Mouse (Mus musculus) liver, embryonic 15.5 days (tissue): Measurements from ENCODE around the gene Gm6020. TPM values are rescaled to one million over a fixed set of nuclear protein-coding genes. Genes with fewer than 3 reads are reported as not detected.

Experiments
- ATAC-seq: fragments of 200-750 bp; cut with Nextera tagmentation; 2 replicates; pipeline ENCODE4 v1.8.0; 2017; ENCODE audit warnings: moderate number of reproducible peaks, mild to moderate bottlenecking, moderate library complexity; ENCODE audit not compliant: insufficient read depth
- H3K27ac ChIP-seq: fragments of 300-500 bp; sonication (generic); replicated peaks from 2 replicates; pipeline ENCODE4 v1.5.1; 2015; ENCODE audit warnings: mild to moderate bottlenecking, inconsistent platforms
- H3K27me3 ChIP-seq: fragments of 300-500 bp; sonication (generic); 2 replicates; pipeline ENCODE4 v1.6.1; 2015; ENCODE audit warnings: mild to moderate bottlenecking, inconsistent platforms
- H3K36me3 ChIP-seq: fragments of 300-500 bp; sonication (generic); replicated peaks from 2 replicates; pipeline ENCODE4 v1.6.1; 2015; ENCODE audit warnings: moderate library complexity, mild to moderate bottlenecking, inconsistent platforms
- H3K4me1 ChIP-seq: fragments of 300-500 bp; sonication (generic); replicated peaks from 2 replicates; pipeline ENCODE4 v1.6.1; 2015; ENCODE audit warnings: inconsistent platforms
- H3K4me2 ChIP-seq: fragments of 300-500 bp; sonication (generic); 2 replicates; pipeline ENCODE4 v1.6.1; 2015; ENCODE audit warnings: moderate library complexity, mild to moderate bottlenecking, inconsistent platforms
- H3K4me3 ChIP-seq: fragments of 300-500 bp; sonication (generic); replicated peaks from 2 replicates; pipeline ENCODE4 v1.5.1; 2015; ENCODE audit warnings: mild to moderate bottlenecking, inconsistent platforms
- H3K9ac ChIP-seq: fragments of 300-500 bp; sonication (generic); 2 replicates; pipeline ENCODE4 v1.6.1; 2015; ENCODE audit warnings: moderate library complexity, mild to moderate bottlenecking, inconsistent platforms
- H3K9me3 ChIP-seq: fragments of 300-500 bp; sonication (generic); replicated peaks from 2 replicates; pipeline ENCODE4 v1.6.1; 2016; ENCODE audit warnings: inconsistent platforms
- WGBS: fragments of 180-500 bp; shearing (Covaris S2); methylation state at CpG from one replicate; pipeline ENCODE4 v1.1.7; 2015; ENCODE audit warnings: mixed read lengths; ENCODE audit not compliant: insufficient replicate concordance; 5-methylcytosine and 5-hydroxymethylcytosine counted together
- polyA plus RNA-seq: library from polyadenylated mRNA; unstranded; fragments of >200 nt; fragmentation: Nextera tagmentation; extraction: Ambion mirVana; gene quantifications from 2 replicates; pipeline ENCODE4 v1.2.1, GENCODE M21; 2015

The Gm6020 gene
- polyA plus RNA-seq, 1 experiment from 2014 or later = not detected

GRCm38 (mm10) chr19:61223706-61224328, 40.1 kb downstream of the Gm6020 start:
- no peaks in the 10 kb centered on the region for H3K36me3 ChIP-seq
- no peak for ATAC-seq
- H3K9ac ChIP-seq = no peak overlapping the region
- peaks cover 5% of the 10 kb centered on the region; the same call in 1 of the 2 replicates for H3K27me3 ChIP-seq
- no peak overlapping the region for H3K27ac ChIP-seq
- WGBS = 76% methylated on average over 6 of the region's 6 CpGs
- 0 out of 2 replicates have a peak, but pooled peaks cover 5% of the 10 kb centered on the region for H3K9me3 ChIP-seq
- no peak overlapping the region for H3K4me2 ChIP-seq
- H3K4me1 ChIP-seq = peaks cover 26% of the 10 kb centered on the region
- H3K4me3 ChIP-seq = no peak overlapping the region

DNA sequence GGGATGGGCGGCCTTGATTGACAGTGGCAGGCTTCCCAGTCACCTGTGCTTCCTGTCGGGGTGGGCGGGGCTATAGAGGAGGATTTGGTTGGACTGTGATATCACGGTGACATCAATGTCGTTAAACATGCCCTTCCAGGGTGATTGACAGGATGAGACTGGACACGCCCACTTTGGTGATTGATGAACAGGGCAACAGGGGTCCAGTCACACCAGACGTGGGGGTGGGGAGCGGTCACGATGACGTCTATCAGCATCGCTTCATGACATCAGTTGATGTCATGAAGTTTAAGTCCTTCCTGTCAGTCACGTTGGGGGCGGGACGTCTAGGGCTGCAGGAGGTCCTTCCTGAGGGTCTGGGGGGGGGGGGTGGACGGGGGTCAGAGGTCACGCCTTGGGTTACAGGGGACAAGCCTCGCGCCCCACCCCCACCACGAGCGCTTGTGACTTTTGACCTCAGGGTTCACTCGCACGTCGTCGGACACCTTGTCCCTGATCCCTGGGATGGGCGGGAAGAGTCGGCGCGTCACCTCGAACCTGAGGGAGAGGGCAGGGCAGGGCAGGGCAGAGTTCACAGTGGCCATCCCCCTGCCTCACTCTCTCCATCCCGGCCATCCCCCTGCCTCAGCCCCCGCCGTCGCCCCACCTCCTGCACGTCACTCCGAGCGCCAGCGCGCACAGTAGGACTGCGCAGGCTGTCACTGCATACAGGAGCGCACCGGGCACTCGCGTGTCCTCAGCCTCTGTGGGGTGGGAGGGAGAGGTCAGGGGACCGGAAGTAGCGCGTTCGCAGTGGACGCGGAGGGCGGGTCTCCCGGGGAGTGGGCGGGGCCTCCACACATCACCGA, 41.2 kb downstream of the Gm6020 start:
- Histone ChIP-seq H3K4me3 (peak overlapping the region; percentile 59), H3K4me2 (peak overlapping the region; percentile 78), H3K9ac (no peak overlapping the region), H3K4me1 (peaks cover 26% of the 10 kb centered on the region), H3K27me3 (peaks cover 5% of the 10 kb centered on the region; the same call in 1 of the 2 replicates), H3K9me3 (0 out of 2 replicates have a peak, but pooled peaks cover 5% of the 10 kb centered on the region), H3K27ac (no peak overlapping the region), H3K36me3 (no peaks in the 10 kb centered on the region)
- WGBS = 34% methylated on average over 52 of the region's 53 CpGs
- ATAC-seq = no peak; the same call in 1 of the 2 replicates

DNA sequence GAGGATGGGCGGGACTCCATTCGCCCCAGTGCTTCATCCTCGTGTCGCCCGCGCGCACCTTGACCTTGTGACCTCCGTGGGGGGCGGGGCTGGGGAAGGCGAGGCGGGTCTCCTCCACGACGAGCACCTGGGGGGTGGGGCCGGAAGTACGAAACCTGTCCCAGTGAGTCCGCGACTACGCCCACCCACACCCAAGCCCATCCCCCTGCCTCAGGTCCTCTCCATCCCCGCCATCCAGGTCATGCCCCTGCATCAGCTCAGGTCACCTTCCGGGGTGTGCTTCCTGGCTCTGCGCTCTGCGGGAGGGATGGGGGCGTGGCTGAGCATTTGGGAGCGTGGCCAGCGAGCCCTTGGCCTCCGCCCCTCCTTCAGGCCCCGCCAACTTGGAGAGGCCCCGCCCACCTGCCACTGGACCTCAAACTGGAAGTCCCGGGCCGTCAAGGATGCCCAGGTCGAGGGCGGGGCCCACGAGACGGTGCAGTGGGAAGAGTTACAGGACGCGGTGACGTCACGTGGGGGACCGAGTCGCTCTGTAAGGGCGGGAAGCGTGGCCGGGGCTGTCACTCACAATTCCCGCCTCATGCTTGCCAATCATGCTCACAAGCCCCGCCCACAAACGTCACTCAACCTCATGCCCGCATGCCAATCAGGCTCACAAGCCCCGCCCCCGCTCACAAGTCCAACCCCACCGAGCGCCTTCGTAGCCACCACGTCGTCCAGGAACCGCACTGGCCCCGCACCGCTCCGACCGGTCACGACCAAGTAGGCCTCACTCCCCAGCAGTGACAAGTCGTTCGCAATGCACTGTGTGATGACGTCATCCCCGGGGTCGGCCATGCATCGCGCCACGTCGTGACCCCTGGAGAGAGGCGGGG, 42.1 kb downstream of the Gm6020 start:
- 7% methylated on average over 70 of the region's 70 CpGs for WGBS

GRCm38 (mm10) chr19:61226401-61226927, 42.8 kb downstream of the Gm6020 start:
- ATAC-seq = peak; percentile 8
- peak overlapping the region; percentile 78 for H3K4me2 ChIP-seq
- 0 out of 2 replicates have a peak, but pooled peaks cover 5% of the 10 kb centered on the region for H3K9me3 ChIP-seq
- H3K4me3 ChIP-seq = peak overlapping the region; percentile 59
- peak overlapping the region; percentile 79 for H3K27ac ChIP-seq
- 1% methylated on average over 71 of the region's 71 CpGs for WGBS
- no peak overlapping the region; the same call in 1 of the 2 replicates for H3K9ac ChIP-seq
- H3K36me3 ChIP-seq = no peaks in the 10 kb centered on the region
- H3K4me1 ChIP-seq = peaks cover 26% of the 10 kb centered on the region
- peaks cover 5% of the 10 kb centered on the region; the same call in 1 of the 2 replicates for H3K27me3 ChIP-seq

More for the DNA sequence above, 42.1 kb downstream of the Gm6020 start:
- peaks cover 5% of the 10 kb centered on the region; the same call in 1 of the 2 replicates for H3K27me3 ChIP-seq
- peaks cover 26% of the 10 kb centered on the region for H3K4me1 ChIP-seq
- H3K9me3 ChIP-seq = 0 out of 2 replicates have a peak, but pooled peaks cover 5% of the 10 kb centered on the region
- H3K36me3 ChIP-seq = no peaks in the 10 kb centered on the region
- H3K4me3 ChIP-seq = peak overlapping the region; percentile 59
- no peak overlapping the region for H3K9ac ChIP-seq
- peak; percentile 36 for ATAC-seq
- peak overlapping the region; percentile 78 for H3K4me2 ChIP-seq
- peak overlapping the region; percentile 79 for H3K27ac ChIP-seq

DNA sequence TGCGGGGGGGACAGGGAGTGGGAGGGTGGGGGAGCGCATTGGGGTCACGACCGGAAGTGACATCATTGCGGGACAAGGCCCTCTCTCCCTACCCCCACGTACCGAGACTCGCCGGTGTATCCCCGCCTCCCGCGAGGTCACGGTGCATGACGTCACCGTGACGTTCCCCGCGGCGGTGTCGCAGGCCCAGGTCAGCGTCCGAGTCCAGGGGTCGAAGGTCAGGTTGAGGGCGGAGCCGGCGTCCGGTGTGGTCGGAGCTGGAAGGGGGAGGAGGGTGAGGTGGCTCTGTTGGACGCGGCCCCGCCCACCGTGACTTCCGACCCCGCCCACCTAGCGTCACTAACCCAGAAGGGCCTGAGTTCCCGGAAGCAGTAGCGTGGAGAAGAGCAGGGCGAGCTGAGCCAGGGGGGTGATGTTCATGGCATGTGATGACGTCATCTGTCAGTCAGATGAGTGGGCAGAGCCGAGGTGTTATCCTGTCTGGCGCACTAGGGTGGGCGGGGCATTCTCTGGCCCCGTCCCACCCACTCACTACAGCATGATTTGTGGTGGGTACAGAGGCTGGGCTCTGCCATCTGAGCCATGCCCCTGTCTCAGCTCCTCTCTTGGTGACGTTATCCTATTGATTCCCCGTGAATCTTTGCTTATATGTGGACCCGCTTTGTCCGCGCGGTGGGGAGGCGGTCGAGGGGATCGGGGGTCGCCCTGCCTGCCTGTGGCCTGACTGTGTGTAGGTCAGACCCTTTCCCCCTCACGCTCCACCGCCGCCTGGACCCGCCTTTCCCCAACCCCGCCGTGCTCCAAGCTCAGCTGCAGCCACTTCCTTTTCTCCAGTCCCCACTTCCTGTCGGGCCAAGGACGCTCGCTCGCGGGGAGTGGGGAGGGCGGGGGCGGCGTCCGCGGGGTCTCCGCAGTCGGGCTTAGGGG, 43.5 kb downstream of the Gm6020 start:
- Histone ChIP-seq H3K4me1 (peaks cover 26% of the 10 kb centered on the region), H3K9ac (no peak overlapping the region; the same call in 1 of the 2 replicates), H3K4me2 (peak overlapping the region; percentile 78), H3K36me3 (no peaks in the 10 kb centered on the region), H3K4me3 (peak overlapping the region; percentile 59), H3K27ac (peak overlapping the region; percentile 79), H3K27me3 (peaks cover 5% of the 10 kb centered on the region; the same call in 1 of the 2 replicates), H3K9me3 (0 out of 2 replicates have a peak, but pooled peaks cover 5% of the 10 kb centered on the region)
- ATAC-seq = peak; percentile 75
- WGBS = 1% methylated on average over 71 of the region's 71 CpGs

DNA sequence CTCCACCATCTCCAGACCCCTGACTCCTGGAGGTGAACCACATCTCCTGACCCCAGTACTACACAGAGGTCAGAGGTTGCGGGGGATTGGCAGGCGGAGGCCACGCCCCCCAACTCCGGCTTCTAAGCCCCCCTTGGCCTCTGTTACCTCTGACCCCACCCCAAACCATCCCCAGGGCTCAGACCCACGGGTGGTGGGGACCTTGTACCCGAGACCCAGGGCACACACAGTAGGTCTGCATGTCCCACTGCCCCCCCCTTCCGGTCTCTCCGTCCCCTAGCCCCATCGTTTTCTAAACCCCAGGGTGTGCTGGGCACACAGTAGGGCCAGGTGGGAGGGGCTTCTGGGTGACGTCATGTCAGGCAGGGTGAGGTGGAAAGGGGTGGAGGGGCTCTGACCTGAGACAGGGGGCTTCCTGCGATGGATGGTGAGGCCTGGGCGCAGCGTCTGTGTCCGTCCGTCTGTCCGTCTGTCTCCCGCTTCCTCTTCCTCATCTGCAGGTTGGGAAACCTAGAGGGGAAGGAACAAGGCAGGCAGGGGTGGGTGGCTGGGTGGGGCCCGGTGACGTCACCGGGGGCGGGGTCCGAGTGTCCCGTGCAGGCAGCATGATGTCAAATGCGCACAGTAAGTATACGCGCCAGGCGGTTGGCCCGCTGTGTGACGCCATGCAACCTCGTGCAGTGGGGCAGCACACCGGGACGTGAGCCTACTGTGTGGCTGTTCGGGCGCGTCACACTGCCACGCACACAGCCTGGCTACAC, 44.4 kb downstream of the Gm6020 start, which contains the start of gene Csf2ra:
TSS of gene Csf2ra (minus strand) at position 489 of the 761 bp plus-strand sequence.
- WGBS = 44% methylated on average over 36 of the region's 36 CpGs
- no peak for ATAC-seq
- peaks cover 26% of the 10 kb centered on the region for H3K4me1 ChIP-seq
- H3K4me2 ChIP-seq = peak within 1 kb of the TSS; percentile 78
- 0 out of 2 replicates have a peak, but pooled peaks cover 5% of the 10 kb centered on the region for H3K9me3 ChIP-seq
- H3K9ac ChIP-seq = no peak within 1 kb of the TSS
- H3K27me3 ChIP-seq = peaks cover 5% of the 10 kb centered on the region; the same call in 1 of the 2 replicates
- peak within 1 kb of the TSS; percentile 79 for H3K27ac ChIP-seq
- no peaks in the 10 kb centered on the region for H3K36me3 ChIP-seq
- H3K4me3 ChIP-seq = peak within 1 kb of the TSS; percentile 59

Other genes starting within 250 kb of the Gm6020 start
- 10.8 and 12.2 TPM in 2 replicates for gene Zfp950, start 43.0 kb upstream of the Gm6020 start, polyA plus RNA-seq
- not detected in 2 replicates for gene Gm7102, start 7.6 kb upstream of the Gm6020 start, polyA plus RNA-seq
- gene Csf2ra, start 44.5 kb downstream of the Gm6020 start, polyA plus RNA-seq = 15.8 and 19.1 TPM in 2 replicates
- not detected in 2 replicates for gene Gm21060, start 113.2 kb downstream of the Gm6020 start, polyA plus RNA-seq